Mouse (Mus musculus): ENCODE measurements at regions not wholly inside any gene's neighbourhood (a gene's known extent, or its start where the extent isn't known, plus 50 kb on each side); places are given as distances from the start of the nearest gene placed in this dataset.

DNA sequence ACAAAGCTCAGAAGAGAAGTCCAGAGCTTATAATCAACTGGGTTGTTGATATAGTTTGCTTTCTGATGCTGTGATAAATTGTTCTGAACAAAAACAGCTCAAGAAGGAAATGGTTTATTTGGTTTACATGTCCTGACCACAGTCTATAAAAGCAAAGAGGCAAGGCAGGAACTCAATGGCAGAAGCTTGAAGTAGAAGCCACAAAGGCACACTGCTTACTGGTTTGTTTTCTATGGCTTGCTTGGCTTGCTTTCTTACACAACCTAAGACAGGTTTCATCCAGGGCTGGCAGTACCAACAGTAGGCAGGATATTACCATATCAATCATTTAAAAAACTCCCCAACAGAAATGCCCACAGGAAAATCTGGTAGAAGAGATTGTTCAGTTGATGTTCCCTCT lies 502.7 kb upstream of the Mef2c start:
- TF ChIP-seq POLR2A (IDR thresholded peaks at IDR 0.05; ENCODE audit: borderline replicate concordance, low read depth, low read length) (no peak), CTCF (IDR thresholded peaks at IDR 0.05; ENCODE audit: low read depth, low read length) (no peak)

DNA sequence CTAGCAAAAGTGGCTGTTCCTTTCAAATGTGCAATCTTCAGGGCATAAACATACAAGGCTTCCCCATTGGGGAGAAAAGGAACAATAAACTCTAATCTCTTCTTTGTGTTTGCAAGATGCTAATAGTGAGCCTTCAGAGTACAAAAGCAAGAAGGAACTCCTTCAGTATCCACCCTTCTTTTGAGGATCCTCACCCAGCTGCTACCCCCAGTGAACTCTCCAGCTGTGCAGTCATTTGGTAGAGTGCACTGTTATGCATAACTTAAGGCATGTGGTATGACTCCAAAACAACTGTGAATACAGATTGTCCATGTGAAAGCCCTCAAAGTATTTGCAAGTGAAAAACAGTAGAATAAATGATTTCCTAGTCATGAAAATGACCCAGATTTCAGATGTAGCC lies 487.1 kb upstream of the Mef2c start:
- Histone ChIP-seq H3K4me1 (ENCODE audit: control insufficient read depth, insufficient read depth, low read length) (no peaks in the 10 kb centered on the region), H3K27ac (ENCODE audit: insufficient read depth, low read depth, low read length) (no peak overlapping the region), H3K4me3 (ENCODE audit: insufficient read depth, low read length) (no peak overlapping the region)
- TF ChIP-seq CTCF (IDR thresholded peaks at IDR 0.05; ENCODE audit: low read depth, low read length) (no peak), POLR2A (IDR thresholded peaks at IDR 0.05; ENCODE audit: borderline replicate concordance, low read depth, low read length) (no peak)

More for the DNA sequence above, 502.7 kb upstream of the Mef2c start:
- H3K4me3 ChIP-seq (ENCODE audit: insufficient read depth, low read length) = no peak overlapping the region
- no peaks in the 10 kb centered on the region for H3K4me1 ChIP-seq (ENCODE audit: control insufficient read depth, insufficient read depth, low read length)
- H3K27ac ChIP-seq (ENCODE audit: insufficient read depth, low read depth, low read length) = no peak overlapping the region

DNA sequence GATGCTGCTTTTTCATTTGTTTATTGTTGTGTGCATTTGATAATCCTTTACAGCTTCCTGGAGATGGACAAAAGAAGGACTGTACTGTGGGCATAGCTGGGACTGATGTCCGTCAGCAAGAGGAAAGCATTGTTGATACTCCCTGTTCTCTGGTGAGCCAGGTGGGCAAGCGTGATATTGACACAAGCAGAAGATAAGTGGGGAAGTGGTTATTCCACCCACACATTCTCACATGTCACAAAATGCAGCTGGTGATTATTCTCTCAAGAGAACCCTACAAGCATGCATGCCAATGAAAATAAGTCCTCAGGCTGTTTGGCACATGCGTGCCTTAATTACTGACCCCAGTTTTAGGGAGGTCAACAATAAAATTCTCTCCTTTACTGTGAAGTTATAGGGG lies 483.0 kb upstream of the Mef2c start:
- H3K4me3 ChIP-seq (ENCODE audit: insufficient read depth, low read length) = no peak overlapping the region
- no peaks in the 10 kb centered on the region for H3K4me1 ChIP-seq (ENCODE audit: control insufficient read depth, insufficient read depth, low read length)
- TF ChIP-seq POLR2A (IDR thresholded peaks at IDR 0.05; ENCODE audit: borderline replicate concordance, low read depth, low read length) (no peak), CTCF (IDR thresholded peaks at IDR 0.05; ENCODE audit: low read depth, low read length) (no peak)
- no peak overlapping the region for H3K27ac ChIP-seq (ENCODE audit: insufficient read depth, low read depth, low read length)

DNA sequence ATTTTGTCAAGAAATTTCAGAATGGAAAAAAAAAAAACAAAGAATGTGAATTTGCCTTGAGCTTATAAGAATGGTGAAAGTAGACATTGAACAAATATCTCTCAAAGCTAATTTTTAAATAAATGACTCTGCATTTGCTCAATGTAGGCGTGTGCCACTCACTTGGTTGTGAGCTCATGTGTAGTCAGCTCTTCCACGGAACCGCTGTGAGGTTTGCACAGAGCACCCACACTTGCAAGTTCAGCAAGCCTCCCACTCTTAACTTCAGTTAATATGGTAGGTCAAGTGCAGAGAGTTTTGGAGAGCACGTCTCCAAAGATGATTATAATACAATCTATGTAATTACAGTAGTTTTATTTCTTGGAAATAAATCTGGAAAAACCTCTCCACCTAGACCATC lies 479.9 kb upstream of the Mef2c start:
- no peaks in the 10 kb centered on the region for H3K4me1 ChIP-seq (ENCODE audit: control insufficient read depth, insufficient read depth, low read length)
- TF ChIP-seq CTCF (IDR thresholded peaks at IDR 0.05; ENCODE audit: low read depth, low read length) (no peak), POLR2A (IDR thresholded peaks at IDR 0.05; ENCODE audit: borderline replicate concordance, low read depth, low read length) (no peak)
- H3K4me3 ChIP-seq (ENCODE audit: insufficient read depth, low read length) = no peak overlapping the region
- no peak overlapping the region for H3K27ac ChIP-seq (ENCODE audit: insufficient read depth, low read depth, low read length)

DNA sequence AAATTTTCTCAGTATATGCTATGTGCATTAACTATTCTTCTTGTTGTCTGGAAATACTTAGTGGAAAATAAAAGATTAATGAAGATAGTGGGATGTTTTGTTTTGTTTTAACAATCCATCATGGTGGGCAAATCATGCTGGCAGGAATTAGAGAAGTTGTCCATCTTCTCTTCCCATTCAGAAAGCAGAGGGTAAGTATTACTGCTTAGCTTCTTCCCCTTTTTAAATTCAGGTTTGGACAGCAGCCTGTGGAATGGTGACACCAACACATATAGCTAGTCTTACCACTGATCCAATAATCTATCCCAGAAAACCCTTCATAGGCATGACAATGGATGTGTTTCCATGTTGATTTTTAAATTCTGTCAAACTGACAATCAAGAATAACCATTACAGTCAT lies 467.9 kb upstream of the Mef2c start:
- H3K4me1 ChIP-seq (ENCODE audit: control insufficient read depth, insufficient read depth, low read length) = no peaks in the 10 kb centered on the region
- H3K27ac ChIP-seq (ENCODE audit: insufficient read depth, low read depth, low read length) = no peak overlapping the region
- H3K4me3 ChIP-seq (ENCODE audit: insufficient read depth, low read length) = no peak overlapping the region
- no peak for TF ChIP-seq POLR2A (IDR thresholded peaks at IDR 0.05; ENCODE audit: borderline replicate concordance, low read depth, low read length)
- TF ChIP-seq CTCF (IDR thresholded peaks at IDR 0.05; ENCODE audit: low read depth, low read length) = no peak

DNA sequence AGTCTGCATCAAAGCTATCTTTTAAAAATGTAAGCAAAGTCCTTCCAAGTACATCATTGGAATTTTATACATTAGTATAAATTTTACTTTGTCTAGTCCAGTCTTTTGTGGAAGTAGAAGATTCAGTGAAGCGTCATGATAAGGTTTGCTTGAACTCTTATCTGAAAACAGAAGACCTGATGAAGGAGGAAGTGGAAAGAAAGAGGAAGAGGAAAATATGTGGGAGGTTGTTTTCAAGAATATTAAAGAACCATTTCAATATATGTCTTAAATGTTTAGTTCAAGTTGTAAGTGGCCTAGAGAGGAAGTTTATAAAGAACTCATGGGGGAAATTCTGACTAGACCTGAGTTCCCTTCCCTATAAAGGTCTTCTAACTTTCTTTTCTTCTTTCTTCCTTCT lies 462.3 kb upstream of the Mef2c start:
- H3K4me3 ChIP-seq (ENCODE audit: insufficient read depth, low read length) = no peak overlapping the region
- TF ChIP-seq POLR2A (IDR thresholded peaks at IDR 0.05; ENCODE audit: borderline replicate concordance, low read depth, low read length) (no peak), CTCF (IDR thresholded peaks at IDR 0.05; ENCODE audit: low read depth, low read length) (no peak)
- no peak overlapping the region for H3K27ac ChIP-seq (ENCODE audit: insufficient read depth, low read depth, low read length)
- no peaks in the 10 kb centered on the region for H3K4me1 ChIP-seq (ENCODE audit: control insufficient read depth, insufficient read depth, low read length)

DNA sequence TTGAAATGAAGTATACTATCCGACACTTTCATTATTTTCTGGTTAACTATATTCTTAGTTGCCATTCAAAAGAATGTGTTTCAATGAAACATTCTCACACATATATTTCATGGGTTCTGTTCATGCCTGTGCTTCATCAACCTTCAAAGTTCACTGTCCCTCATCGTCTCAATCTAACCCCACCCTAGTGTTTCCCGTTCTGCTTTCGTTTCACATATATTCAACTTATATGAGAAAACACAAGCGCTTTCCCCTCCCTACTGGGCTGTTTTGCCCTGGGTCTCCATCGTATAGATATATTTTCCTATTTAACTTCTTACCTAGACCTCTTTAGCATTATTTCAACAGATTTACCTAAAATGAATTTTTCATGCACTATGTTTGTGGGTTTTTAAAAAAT lies 458.3 kb upstream of the Mef2c start:
- Histone ChIP-seq H3K4me3 (ENCODE audit: insufficient read depth, low read length) (no peak overlapping the region), H3K4me1 (ENCODE audit: control insufficient read depth, insufficient read depth, low read length) (no peaks in the 10 kb centered on the region), H3K27ac (ENCODE audit: insufficient read depth, low read depth, low read length) (no peak overlapping the region)
- no peak for TF ChIP-seq POLR2A (IDR thresholded peaks at IDR 0.05; ENCODE audit: borderline replicate concordance, low read depth, low read length)
- no peak for TF ChIP-seq CTCF (IDR thresholded peaks at IDR 0.05; ENCODE audit: low read depth, low read length)

DNA sequence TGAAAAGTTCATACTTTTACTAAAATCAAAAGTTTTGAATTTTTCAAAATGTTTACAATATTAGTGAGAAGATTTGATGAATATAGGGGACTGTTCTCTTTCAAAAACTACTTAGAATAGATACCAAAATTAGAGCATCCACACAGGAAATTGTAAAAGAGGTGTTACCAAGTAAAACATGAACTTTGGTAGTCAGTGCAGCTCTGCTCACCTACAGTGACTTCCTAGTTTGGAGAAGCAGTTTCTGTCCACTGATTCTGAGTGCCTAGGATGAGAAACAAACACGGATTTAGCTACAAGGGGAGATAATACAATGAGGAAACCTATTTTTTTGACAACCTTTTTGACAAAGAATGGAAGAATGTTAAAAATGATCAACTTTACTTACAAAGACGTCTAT lies 457.9 kb upstream of the Mef2c start:
- no peak overlapping the region for H3K4me3 ChIP-seq (ENCODE audit: insufficient read depth, low read length)
- no peaks in the 10 kb centered on the region for H3K4me1 ChIP-seq (ENCODE audit: control insufficient read depth, insufficient read depth, low read length)
- TF ChIP-seq CTCF (IDR thresholded peaks at IDR 0.05; ENCODE audit: low read depth, low read length) = no peak
- TF ChIP-seq POLR2A (IDR thresholded peaks at IDR 0.05; ENCODE audit: borderline replicate concordance, low read depth, low read length) = no peak
- no peak overlapping the region for H3K27ac ChIP-seq (ENCODE audit: insufficient read depth, low read depth, low read length)

DNA sequence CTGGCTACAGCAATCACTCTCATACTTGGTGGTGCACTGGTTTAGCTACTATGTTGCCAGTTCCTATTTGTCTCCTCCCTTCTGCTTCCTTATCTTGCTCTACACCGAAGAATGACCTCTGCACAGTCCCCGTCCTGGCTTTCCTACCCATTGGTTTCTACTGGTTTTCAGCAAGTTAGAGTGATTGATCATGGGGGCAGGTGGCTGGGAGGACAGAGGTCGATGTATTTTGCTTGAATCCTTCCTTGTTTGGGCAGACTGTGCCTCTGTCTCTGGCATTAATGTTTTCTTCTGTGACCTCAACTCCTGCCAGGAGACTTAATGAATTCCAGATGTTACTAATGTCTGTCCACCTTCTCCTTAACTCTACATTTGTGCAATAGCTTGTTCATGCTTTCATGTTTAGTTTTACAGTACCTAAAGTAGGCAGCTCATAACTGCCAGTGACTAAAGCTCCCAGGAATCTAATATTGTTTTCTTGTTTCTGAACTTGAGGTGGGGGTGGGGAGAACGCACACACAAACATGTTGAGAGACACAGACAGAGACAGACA lies 457.2 kb upstream of the Mef2c start:
- Histone ChIP-seq H3K4me3 (ENCODE audit: insufficient read depth, low read length) (no peak overlapping the region), H3K27ac (ENCODE audit: insufficient read depth, low read depth, low read length) (no peak overlapping the region), H3K4me1 (ENCODE audit: control insufficient read depth, insufficient read depth, low read length) (no peaks in the 10 kb centered on the region)
- no peak for TF ChIP-seq POLR2A (IDR thresholded peaks at IDR 0.05; ENCODE audit: borderline replicate concordance, low read depth, low read length)
- no peak for TF ChIP-seq CTCF (IDR thresholded peaks at IDR 0.05; ENCODE audit: low read depth, low read length)

DNA sequence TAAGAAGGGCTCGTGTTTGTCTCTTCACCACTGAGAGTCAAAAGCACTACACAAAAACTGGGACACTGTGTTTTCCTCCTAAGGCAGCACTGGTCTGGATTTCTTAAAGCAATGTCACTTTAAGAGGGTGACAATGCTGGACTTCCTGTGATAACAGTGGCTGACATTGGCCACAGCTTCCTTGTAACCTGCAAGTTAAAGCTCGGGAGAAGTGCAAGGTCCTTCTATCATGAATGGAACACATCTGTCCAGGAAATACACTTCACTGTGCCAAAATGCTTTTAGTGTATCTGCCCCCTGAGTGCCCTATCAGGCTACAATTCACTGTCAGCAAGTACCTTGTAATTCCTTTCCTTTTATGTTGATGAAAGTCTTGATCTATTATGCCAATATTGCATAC lies 448.0 kb upstream of the Mef2c start:
- no peak overlapping the region for H3K27ac ChIP-seq (ENCODE audit: insufficient read depth, low read depth, low read length)
- H3K4me1 ChIP-seq (ENCODE audit: control insufficient read depth, insufficient read depth, low read length) = 0 out of 2 replicates have a peak, but pooled peaks cover 2% of the 10 kb centered on the region
- H3K4me3 ChIP-seq (ENCODE audit: insufficient read depth, low read length) = no peak overlapping the region
- TF ChIP-seq CTCF (IDR thresholded peaks at IDR 0.05; ENCODE audit: low read depth, low read length) (no peak), POLR2A (IDR thresholded peaks at IDR 0.05; ENCODE audit: borderline replicate concordance, low read depth, low read length) (no peak)

DNA sequence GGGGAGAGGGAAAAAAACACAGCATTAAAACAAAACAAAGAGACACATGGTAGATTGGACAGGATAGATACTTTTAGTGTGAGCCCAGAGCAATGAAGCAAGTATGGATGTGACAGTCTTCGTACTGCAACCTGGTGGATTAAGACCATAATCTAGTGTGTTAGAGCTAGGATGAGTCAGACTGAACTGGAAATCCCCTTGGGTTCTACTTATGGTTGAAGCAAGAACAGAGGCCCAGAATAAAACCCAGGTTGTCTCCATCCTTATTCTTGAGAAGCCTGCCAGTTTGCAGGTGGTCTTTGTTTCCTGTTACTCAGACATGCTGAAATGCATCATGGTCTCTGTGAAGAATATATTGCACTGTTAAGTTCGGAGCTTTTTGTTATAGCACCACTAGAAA lies 447.4 kb upstream of the Mef2c start:
- Histone ChIP-seq H3K4me1 (ENCODE audit: control insufficient read depth, insufficient read depth, low read length) (0 out of 2 replicates have a peak, but pooled peaks cover 2% of the 10 kb centered on the region), H3K4me3 (ENCODE audit: insufficient read depth, low read length) (no peak overlapping the region), H3K27ac (ENCODE audit: insufficient read depth, low read depth, low read length) (no peak overlapping the region)
- TF ChIP-seq POLR2A (IDR thresholded peaks at IDR 0.05; ENCODE audit: borderline replicate concordance, low read depth, low read length) (no peak), CTCF (IDR thresholded peaks at IDR 0.05; ENCODE audit: low read depth, low read length) (no peak)
